Mouse (Mus musculus) lung, embryonic 16.5 days (tissue): ENCODE data around the gene Fasn. TPM values are rescaled to one million over a fixed set of nuclear protein-coding genes. Genes with fewer than 3 reads are reported as not detected.

ENCODE experiments used
- polyA plus RNA-seq: library from polyadenylated mRNA; unstranded; fragments of >200 nt; fragmentation: Nextera tagmentation; extraction: Ambion mirVana; gene quantifications from 2 replicates; pipeline ENCODE4 v1.2.1, GENCODE M21; 2015

Gene Fasn
- polyA plus RNA-seq, 1 experiment from 2014 or later = 50.6 TPM

Other genes with a start within 250 kb of the Fasn start
- 654 and 680 TPM in 2 replicates for gene Arhgdia, start 242.9 kb downstream of the Fasn start, polyA plus RNA-seq
- 82.6 and 266 TPM in 2 replicates for gene Alyref, start 226.2 kb downstream of the Fasn start, polyA plus RNA-seq
- 215 and 224 TPM in 2 replicates for gene Anapc11, start 226.1 kb downstream of the Fasn start, polyA plus RNA-seq
- gene Npb, start 216.1 kb downstream of the Fasn start, polyA plus RNA-seq = 1.5 and 1.6 TPM in 2 replicates
- gene Pcyt2, start 206.6 kb downstream of the Fasn start, polyA plus RNA-seq = 104 and 117 TPM in 2 replicates
- gene Sirt7, start 199.3 kb downstream of the Fasn start, polyA plus RNA-seq = 31.8 and 32.5 TPM in 2 replicates
- 13.2 and 15.0 TPM in 2 replicates for gene Mafg, start 190.9 kb downstream of the Fasn start, polyA plus RNA-seq
- gene Pycr1, start 180.8 kb downstream of the Fasn start, polyA plus RNA-seq = 22.4 and 23.4 TPM in 2 replicates
- 0.97 and 1.1 TPM in 2 replicates for gene Myadml2, start 176.4 kb downstream of the Fasn start, polyA plus RNA-seq
- gene Notum, start 163.4 kb downstream of the Fasn start, polyA plus RNA-seq = 3.2 and 4.0 TPM in 2 replicates
- gene Aspscr1, start 151.6 kb downstream of the Fasn start, polyA plus RNA-seq = 127 and 133 TPM in 2 replicates
- gene Cenpx, start 110.8 kb downstream of the Fasn start, polyA plus RNA-seq = 156 and 170 TPM in 2 replicates
- gene Lrrc45, start 110.6 kb downstream of the Fasn start, polyA plus RNA-seq = 58.2 and 63.9 TPM in 2 replicates
- gene Rac3, start 103.1 kb downstream of the Fasn start, polyA plus RNA-seq = 53.5 and 54.2 TPM in 2 replicates
- 69.5 and 92.2 TPM in 2 replicates for gene Dcxr, start 97.3 kb downstream of the Fasn start, polyA plus RNA-seq
- gene Cbr2, start 92.4 kb downstream of the Fasn start, polyA plus RNA-seq = 194 and 348 TPM in 2 replicates
- gene Hmga1b, start 61.8 kb downstream of the Fasn start, polyA plus RNA-seq = 3.9 and 5.0 TPM in 2 replicates
- 39.3 and 43.0 TPM in 2 replicates for gene Rfng, start 40.3 kb downstream of the Fasn start, polyA plus RNA-seq
- gene Gps1, start 40.3 kb downstream of the Fasn start, polyA plus RNA-seq = 187 and 188 TPM in 2 replicates
- gene Dus1l, start 28.1 kb downstream of the Fasn start, polyA plus RNA-seq = 74.0 and 80.9 TPM in 2 replicates
- gene Ccdc57, start 108.3 kb upstream of the Fasn start, polyA plus RNA-seq = 6.4 TPM in 2 replicates
- 52.2 and 62.5 TPM in 2 replicates for gene Slc16a3, start 123.9 kb upstream of the Fasn start, polyA plus RNA-seq
- 120 and 121 TPM in 2 replicates for gene Csnk1d, start 166.8 kb upstream of the Fasn start, polyA plus RNA-seq
- gene Cd7, start 214.9 kb upstream of the Fasn start, polyA plus RNA-seq = 1.3 and 1.8 TPM in 2 replicates
- 0.15 and 0.78 TPM in 2 replicates for gene Sectm1b, start 239.0 kb upstream of the Fasn start, polyA plus RNA-seq